Mouse (Mus musculus): Measurements from ENCODE around the gene Ntf5. TPM values are rescaled to one million over a fixed set of nuclear protein-coding genes. Genes with fewer than 3 reads are reported as not detected.

Ntf5 gene
- polyA plus RNA-seq, 1 experiment from 2014 or later = 1.6 TPM

Small RNA genes within 50 kb of the gene (microRNA-seq; reads per million reads assigned to microRNA genes)
- gene Gm22133 = not detected

Other genes with a start within 250 kb of the Ntf5 start
- gene Slc17a7, start 249.7 kb upstream of the Ntf5 start, polyA plus RNA-seq (2014; fragmentation: Nextera tagmentation; extraction: Ambion mirVana) = 2.3 and 3.6 TPM in 2 replicates
- not detected in 2 replicates for gene Gfy, start 234.1 kb upstream of the Ntf5 start, polyA plus RNA-seq (2014; fragmentation: Nextera tagmentation; extraction: Ambion mirVana)
- not detected in 2 replicates for gene Pth2, start 232.7 kb upstream of the Ntf5 start, polyA plus RNA-seq (2014; fragmentation: Nextera tagmentation; extraction: Ambion mirVana)
- 0.27 and 0.47 TPM in 2 replicates for gene Ccdc155, start 208.8 kb upstream of the Ntf5 start, polyA plus RNA-seq (2014; fragmentation: Nextera tagmentation; extraction: Ambion mirVana)
- gene Dkkl1, start 201.5 kb upstream of the Ntf5 start, polyA plus RNA-seq (2014; fragmentation: Nextera tagmentation; extraction: Ambion mirVana) = 3.1 and 5.2 TPM in 2 replicates
- gene Tead2, start 197.9 kb upstream of the Ntf5 start, polyA plus RNA-seq (2014; fragmentation: Nextera tagmentation; extraction: Ambion mirVana) = 247 and 252 TPM in 2 replicates
- gene Cd37, start 174.6 kb upstream of the Ntf5 start, polyA plus RNA-seq (2014; fragmentation: Nextera tagmentation; extraction: Ambion mirVana) = 0.74 and 0.76 TPM in 2 replicates
- 0.11 TPM in 1 of 2 replicates, not detected in the other for gene Slc6a16, start 172.6 kb upstream of the Ntf5 start, polyA plus RNA-seq (2014; fragmentation: Nextera tagmentation; extraction: Ambion mirVana)
- gene Slc6a21, start 136.2 kb upstream of the Ntf5 start, polyA plus RNA-seq (2014; fragmentation: Nextera tagmentation; extraction: Ambion mirVana) = not detected in 2 replicates
- 6.5 and 8.6 TPM in 2 replicates for gene Trpm4, start 79.9 kb upstream of the Ntf5 start, polyA plus RNA-seq (2014; fragmentation: Nextera tagmentation; extraction: Ambion mirVana)
- gene Hrc, start 78.4 kb upstream of the Ntf5 start, polyA plus RNA-seq (2014; fragmentation: Nextera tagmentation; extraction: Ambion mirVana) = 0.87 and 1.1 TPM in 2 replicates
- gene Ppfia3, start 46.7 kb upstream of the Ntf5 start, polyA plus RNA-seq (2014; fragmentation: Nextera tagmentation; extraction: Ambion mirVana) = 11.9 and 12.1 TPM in 2 replicates
- gene Lin7b, start 43.1 kb upstream of the Ntf5 start, polyA plus RNA-seq (2014; fragmentation: Nextera tagmentation; extraction: Ambion mirVana) = 1.6 and 3.4 TPM in 2 replicates
- gene Snrnp70, start 18.0 kb upstream of the Ntf5 start, polyA plus RNA-seq (2014; fragmentation: Nextera tagmentation; extraction: Ambion mirVana) = 66.4 and 74.1 TPM in 2 replicates
- gene Kcna7, start 8.0 kb upstream of the Ntf5 start, polyA plus RNA-seq (2014; fragmentation: Nextera tagmentation; extraction: Ambion mirVana) = 0.20 TPM in 1 of 2 replicates, not detected in the other
- gene Lhb, start 7.1 kb downstream of the Ntf5 start, polyA plus RNA-seq (2014; fragmentation: Nextera tagmentation; extraction: Ambion mirVana) = not detected in 2 replicates
- 32.8 and 37.2 TPM in 2 replicates for gene Gys1, start 21.1 kb downstream of the Ntf5 start, polyA plus RNA-seq (2014; fragmentation: Nextera tagmentation; extraction: Ambion mirVana)
- 165 and 172 TPM in 2 replicates for gene Ruvbl2, start 24.4 kb downstream of the Ntf5 start, polyA plus RNA-seq (2014; fragmentation: Nextera tagmentation; extraction: Ambion mirVana)
- 5,316 and 5,449 TPM in 2 replicates for gene Ftl1, start 46.2 kb downstream of the Ntf5 start, polyA plus RNA-seq (2014; fragmentation: Nextera tagmentation; extraction: Ambion mirVana)
- 193 and 206 TPM in 2 replicates for gene Bax, start 53.2 kb downstream of the Ntf5 start, polyA plus RNA-seq (2014; fragmentation: Nextera tagmentation; extraction: Ambion mirVana)
- gene Tulp2, start 68.2 kb downstream of the Ntf5 start, polyA plus RNA-seq (2014; fragmentation: Nextera tagmentation; extraction: Ambion mirVana) = 0.26 and 0.57 TPM in 2 replicates
- gene Gm45808, start 73.1 kb downstream of the Ntf5 start, polyA plus RNA-seq (2014; fragmentation: Nextera tagmentation; extraction: Ambion mirVana) = not detected in 2 replicates
- gene Dhdh, start 75.1 kb downstream of the Ntf5 start, polyA plus RNA-seq (2014; fragmentation: Nextera tagmentation; extraction: Ambion mirVana) = 2.8 and 2.9 TPM in 2 replicates
- gene Nucb1, start 96.7 kb downstream of the Ntf5 start, polyA plus RNA-seq (2014; fragmentation: Nextera tagmentation; extraction: Ambion mirVana) = 110 and 113 TPM in 2 replicates
- 16.0 and 17.7 TPM in 2 replicates for gene Ppp1r15a, start 112.6 kb downstream of the Ntf5 start, polyA plus RNA-seq (2014; fragmentation: Nextera tagmentation; extraction: Ambion mirVana)
- 1.3 and 2.3 TPM in 2 replicates for gene Plekha4, start 112.6 kb downstream of the Ntf5 start, polyA plus RNA-seq (2014; fragmentation: Nextera tagmentation; extraction: Ambion mirVana)
- 0.78 and 1.1 TPM in 2 replicates for gene Hsd17b14, start 141.2 kb downstream of the Ntf5 start, polyA plus RNA-seq (2014; fragmentation: Nextera tagmentation; extraction: Ambion mirVana)
- gene Bcat2, start 156.5 kb downstream of the Ntf5 start, polyA plus RNA-seq (2014; fragmentation: Nextera tagmentation; extraction: Ambion mirVana) = 34.1 and 37.4 TPM in 2 replicates
- gene Fgf21, start 201.8 kb downstream of the Ntf5 start, polyA plus RNA-seq (2014; fragmentation: Nextera tagmentation; extraction: Ambion mirVana) = not detected in 2 replicates
- not detected in 2 replicates for gene Fut1, start 203.6 kb downstream of the Ntf5 start, polyA plus RNA-seq (2014; fragmentation: Nextera tagmentation; extraction: Ambion mirVana)
- gene Izumo1, start 208.1 kb downstream of the Ntf5 start, polyA plus RNA-seq (2014; fragmentation: Nextera tagmentation; extraction: Ambion mirVana) = not detected in 2 replicates
- gene Rasip1, start 213.8 kb downstream of the Ntf5 start, polyA plus RNA-seq (2014; fragmentation: Nextera tagmentation; extraction: Ambion mirVana) = 5.7 and 7.5 TPM in 2 replicates
- 2.9 and 5.6 TPM in 2 replicates for gene Mamstr, start 226.3 kb downstream of the Ntf5 start, polyA plus RNA-seq (2014; fragmentation: Nextera tagmentation; extraction: Ambion mirVana)